Mouse (Mus musculus) heart, embryonic 16.5 days (tissue): ENCODE measurements around the gene Sorcs1. TPM values are rescaled to one million over a fixed set of nuclear protein-coding genes. Genes with fewer than 3 reads are reported as not detected.

Source experiments
- ATAC-seq: fragments of 200-750 bp; cut with Nextera tagmentation; replicated peaks from 2 replicates; pipeline ENCODE4 v1.8.0; 2017; ENCODE audit warnings: moderate number of reproducible peaks; ENCODE audit not compliant: insufficient read depth, low FRiP score; ENCODE audit errors: extremely low read depth
- H3K27ac ChIP-seq: fragments of 300-500 bp; sonication (generic); 2 replicates; pipeline ENCODE4 v1.5.1; 2014; ENCODE audit warnings: mild to moderate bottlenecking, low read length, control low read depth, moderate library complexity
- H3K27me3 ChIP-seq: fragments of 300-500 bp; sonication (generic); 2 replicates; pipeline ENCODE4 v1.6.1; 2014; ENCODE audit warnings: low read length, mixed read lengths; ENCODE audit not compliant: control insufficient read depth, insufficient read depth
- H3K36me3 ChIP-seq: fragments of 300-500 bp; sonication (generic); 2 replicates; pipeline ENCODE4 v1.6.1; 2014; ENCODE audit not compliant: control insufficient read depth, insufficient read depth
- H3K4me1 ChIP-seq: fragments of 300-500 bp; sonication (generic); 2 replicates; pipeline ENCODE4 v1.6.1; 2014; ENCODE audit warnings: low read length, mixed read lengths; ENCODE audit not compliant: control insufficient read depth, insufficient read depth
- H3K4me2 ChIP-seq: fragments of 300-500 bp; sonication (generic); 2 replicates; pipeline ENCODE4 v1.6.1; 2014; ENCODE audit warnings: low read depth, mild to moderate bottlenecking, control low read depth, low read length
- H3K4me3 ChIP-seq: fragments of 300-500 bp; sonication (generic); 2 replicates; pipeline ENCODE4 v1.5.1; 2014; ENCODE audit warnings: mild to moderate bottlenecking, control low read depth, low read length
- H3K9ac ChIP-seq: fragments of 300-500 bp; sonication (generic); 2 replicates; pipeline ENCODE4 v1.6.1; 2014; ENCODE audit warnings: low read length, control low read depth
- H3K9me3 ChIP-seq: fragments of 300-500 bp; sonication (generic); replicated peaks from 2 replicates; pipeline ENCODE4 v1.6.1; 2016; ENCODE audit warnings: low read length; ENCODE audit not compliant: control insufficient read depth
- WGBS: fragments of 180-500 bp; shearing (Covaris S2); extraction: QIAGEN DNeasy Blood & Tissue Kit; methylation state at CpG from one replicate; pipeline ENCODE4 v1.1.7; 2014; 5-methylcytosine and 5-hydroxymethylcytosine counted together
- polyA plus RNA-seq: library from polyadenylated mRNA; unstranded; fragments of >200 nt; fragmentation: Nextera tagmentation; extraction: Ambion mirVana; gene quantifications from 2 replicates; pipeline ENCODE4 v1.2.1, GENCODE M21; 2015

The Sorcs1 gene
- polyA plus RNA-seq, 1 experiment from 2014 or later = 0.43 TPM

DNA sequence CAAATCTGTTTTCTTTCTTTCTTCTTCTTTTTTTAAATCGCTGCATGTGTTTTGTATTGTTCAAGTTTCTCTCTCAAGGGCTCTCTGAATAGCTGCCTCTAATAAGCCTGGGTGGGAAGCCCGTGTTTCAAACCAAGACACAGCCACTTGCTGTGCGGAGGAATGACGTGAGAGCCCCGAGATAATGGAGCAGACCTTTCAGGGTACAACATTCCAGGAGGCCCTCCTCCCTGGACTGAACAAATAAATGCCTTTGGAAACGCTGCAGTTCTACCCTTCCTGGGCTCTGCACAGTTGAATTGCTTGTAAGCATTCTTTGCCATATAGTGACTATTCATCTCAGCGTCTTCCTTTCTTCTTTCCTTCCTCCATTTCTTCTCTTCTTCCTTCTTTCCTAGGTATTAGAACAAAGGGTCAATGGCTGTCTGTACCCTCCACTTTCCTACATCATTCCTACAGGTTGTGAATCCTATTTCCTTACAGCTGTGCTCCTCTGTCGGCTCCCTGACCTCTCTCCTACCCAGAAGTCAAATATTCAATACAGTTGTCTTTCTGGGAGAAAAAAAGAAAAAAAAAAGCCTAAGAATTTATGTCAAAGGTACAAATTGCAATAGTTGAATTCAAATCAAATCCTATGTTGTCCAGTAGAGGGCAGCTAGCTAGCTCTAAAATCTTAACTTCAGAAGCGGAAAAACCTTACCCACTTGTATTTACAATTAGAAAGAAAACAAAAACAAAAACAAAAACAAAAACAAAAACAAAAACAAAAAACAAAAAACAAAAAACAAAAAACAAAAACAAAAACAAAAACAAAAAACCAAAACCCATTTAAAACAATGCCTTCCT lies 315.6 kb downstream of the Sorcs1 start:
- WGBS = 27% methylated on average over 9 of the region's 9 CpGs
- no peak overlapping the region for H3K27ac ChIP-seq
- ATAC-seq = peak; percentile 63; the same call in 1 of the 2 replicates
- no peak overlapping the region for H3K4me3 ChIP-seq
- peak overlapping the region; percentile 19; the same call in 1 of the 2 replicates for H3K4me2 ChIP-seq
- no peaks in the 10 kb centered on the region for H3K9me3 ChIP-seq
- peaks cover 13% of the 10 kb centered on the region for H3K4me1 ChIP-seq
- H3K36me3 ChIP-seq = no peaks in the 10 kb centered on the region
- no peaks in the 10 kb centered on the region for H3K27me3 ChIP-seq
- H3K9ac ChIP-seq = no peak overlapping the region

GRCm38 (mm10) chr19:50358561-50358960 lies 319.9 kb downstream of the Sorcs1 start:
- no peak overlapping the region for H3K27ac ChIP-seq
- no peaks in the 10 kb centered on the region for H3K9me3 ChIP-seq
- no peak for ATAC-seq
- H3K4me1 ChIP-seq = peaks cover 13% of the 10 kb centered on the region
- H3K9ac ChIP-seq = no peak overlapping the region
- no peaks in the 10 kb centered on the region for H3K27me3 ChIP-seq
- no peak overlapping the region for H3K4me2 ChIP-seq
- WGBS = 34% methylated on average over 2 of the region's 2 CpGs
- no peak overlapping the region for H3K4me3 ChIP-seq
- H3K36me3 ChIP-seq = no peaks in the 10 kb centered on the region

GRCm38 (mm10) chr19:50339211-50339610 lies 339.2 kb downstream of the Sorcs1 start:
- no peaks in the 10 kb centered on the region for H3K27me3 ChIP-seq
- no peak for ATAC-seq
- no peak overlapping the region for H3K27ac ChIP-seq
- H3K9ac ChIP-seq = no peak overlapping the region
- H3K36me3 ChIP-seq = no peaks in the 10 kb centered on the region
- H3K9me3 ChIP-seq = no peaks in the 10 kb centered on the region
- H3K4me3 ChIP-seq = no peak overlapping the region
- no peaks in the 10 kb centered on the region for H3K4me1 ChIP-seq
- WGBS = 83% methylated on average over 8 of the region's 8 CpGs
- no peak overlapping the region for H3K4me2 ChIP-seq

- Histone ChIP-seq H3K9ac (no peak overlapping the region), H3K27me3 (no peaks in the 10 kb centered on the region), H3K4me2 (no peak overlapping the region), H3K4me1 (no peaks in the 10 kb centered on the region), H3K9me3 (no peaks in the 10 kb centered on the region), H3K27ac (no peak overlapping the region), H3K36me3 (no peaks in the 10 kb centered on the region), H3K4me3 (no peak overlapping the region)
- 80% methylated on average over 3 of the region's 3 CpGs for WGBS
- ATAC-seq = no peak
Measured at GRCm38 (mm10) chr19:50336751-50337150, 341.7 kb downstream of the Sorcs1 start.

DNA sequence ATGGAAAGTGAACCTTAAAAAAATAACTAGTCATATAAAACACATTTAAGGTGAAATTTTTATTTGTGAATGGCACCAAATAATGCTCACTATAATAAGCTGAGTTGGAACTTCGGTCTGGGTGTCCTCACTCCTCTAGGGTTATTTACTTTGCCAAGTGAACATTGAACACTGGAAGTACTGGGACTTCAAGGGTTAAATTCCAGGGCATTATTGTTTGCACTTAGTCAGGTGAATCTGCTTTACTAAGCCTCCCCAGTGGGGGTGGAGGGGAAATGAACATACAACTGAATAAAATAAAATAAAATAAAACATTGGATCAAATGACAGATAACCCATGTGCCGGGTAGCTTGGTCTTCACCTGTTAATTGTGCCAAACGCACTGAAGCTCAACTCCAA lies 347.3 kb downstream of the Sorcs1 start:
- no peak overlapping the region for H3K27ac ChIP-seq
- H3K27me3 ChIP-seq = no peaks in the 10 kb centered on the region
- H3K36me3 ChIP-seq = no peaks in the 10 kb centered on the region
- H3K9me3 ChIP-seq = no peaks in the 10 kb centered on the region
- ATAC-seq = no peak
- H3K9ac ChIP-seq = no peak overlapping the region
- no peaks in the 10 kb centered on the region for H3K4me1 ChIP-seq
- H3K4me3 ChIP-seq = no peak overlapping the region
- WGBS = 77% methylated on average over 3 of the region's 3 CpGs
- H3K4me2 ChIP-seq = no peak overlapping the region

GRCm38 (mm10) chr19:50327804-50328203 lies 350.6 kb downstream of the Sorcs1 start:
- WGBS = 64% methylated on average over 8 of the region's 8 CpGs

GRCm38 (mm10) chr19:50326151-50326550 lies 352.3 kb downstream of the Sorcs1 start:
- ATAC-seq = no peak
- H3K9me3 ChIP-seq = no peaks in the 10 kb centered on the region
- 63% methylated on average over 3 of the region's 3 CpGs for WGBS
- H3K4me2 ChIP-seq = no peak overlapping the region
- no peak overlapping the region for H3K27ac ChIP-seq
- no peak overlapping the region for H3K4me3 ChIP-seq
- H3K27me3 ChIP-seq = no peaks in the 10 kb centered on the region
- no peaks in the 10 kb centered on the region for H3K36me3 ChIP-seq
- H3K4me1 ChIP-seq = no peaks in the 10 kb centered on the region
- no peak overlapping the region for H3K9ac ChIP-seq

More at GRCm38 (mm10) chr19:50327804-50328203, 350.6 kb downstream of the Sorcs1 start:
- no peaks in the 10 kb centered on the region for H3K27me3 ChIP-seq
- H3K4me2 ChIP-seq = no peak overlapping the region
- H3K4me3 ChIP-seq = no peak overlapping the region
- ATAC-seq = no peak
- H3K4me1 ChIP-seq = no peaks in the 10 kb centered on the region
- no peak overlapping the region for H3K9ac ChIP-seq
- no peak overlapping the region for H3K27ac ChIP-seq
- H3K9me3 ChIP-seq = no peaks in the 10 kb centered on the region
- H3K36me3 ChIP-seq = no peaks in the 10 kb centered on the region

- Histone ChIP-seq H3K4me3 (no peak overlapping the region), H3K9ac (no peak overlapping the region), H3K4me1 (no peaks in the 10 kb centered on the region), H3K36me3 (no peaks in the 10 kb centered on the region), H3K9me3 (no peaks in the 10 kb centered on the region), H3K4me2 (no peak overlapping the region), H3K27me3 (no peaks in the 10 kb centered on the region), H3K27ac (no peak overlapping the region)
- ATAC-seq = no peak
- WGBS = 85% methylated on average over 10 of the region's 10 CpGs
Measured at GRCm38 (mm10) chr19:50325686-50326085, 352.8 kb downstream of the Sorcs1 start.

DNA sequence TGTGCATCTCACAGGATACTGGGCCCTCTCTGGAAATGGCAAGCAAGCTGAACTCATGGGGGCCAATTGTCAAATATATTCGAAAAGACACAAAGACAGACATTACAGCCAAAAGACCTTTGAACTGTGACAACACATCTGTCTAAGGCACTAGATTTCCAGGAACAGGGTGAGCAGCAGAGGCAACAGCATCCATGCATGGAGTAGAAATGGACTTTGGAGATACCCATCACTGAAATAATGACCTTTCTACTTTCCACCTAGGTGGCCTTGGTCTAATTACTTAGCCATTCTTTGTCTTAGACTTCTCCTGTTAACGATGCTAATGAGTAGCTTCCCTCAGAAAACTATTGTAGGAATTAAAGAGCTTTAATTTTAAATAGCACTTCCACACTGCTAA lies 371.4 kb downstream of the Sorcs1 start:
- no peaks in the 10 kb centered on the region for H3K9me3 ChIP-seq
- no peak for ATAC-seq
- WGBS = 72% methylated on average over 2 of the region's 2 CpGs

More for the DNA sequence above, 371.4 kb downstream of the Sorcs1 start:
- Histone ChIP-seq H3K4me3 (no peak overlapping the region), H3K27me3 (no peaks in the 10 kb centered on the region), H3K4me2 (no peak overlapping the region), H3K36me3 (no peaks in the 10 kb centered on the region), H3K9ac (no peak overlapping the region), H3K27ac (no peak overlapping the region), H3K4me1 (no peaks in the 10 kb centered on the region)
